In genomic region chr11:35760627-35761003, GRCm38 (mm10) we compare ENCODE assay signal across 21 mouse cellular contexts. TPM values are rescaled to one million over a fixed set of nuclear protein-coding genes. Genes with fewer than 3 reads are reported as not detected.
DNase-seq lines count a peak whose midpoint lies in the region; ATAC-seq and TF ChIP-seq lines count a peak whose summit lies in the region.
"Had no signal": no experiment of that assay in that cellular context is flagged by ENCODE, and none has a peak within 500 bp of the region (broad histone marks: within the 10 kb centered on the region; RNA-seq: fewer than 3 reads in every experiment).

No protein-coding gene starts in this region.

- no peak for TF ChIP-seq POLR2A in small intestine, adult 2 months (IDR thresholded peaks at IDR 0.05; ENCODE audit: low read depth, low read length)
- TF ChIP-seq POLR2A in thymus, adult 2 months (IDR thresholded peaks at IDR 0.05; ENCODE audit: control insufficient read depth, extremely low read depth, insufficient read depth, low read length, poor library complexity), result no peak

- no peak overlapping the region for H3K9ac ChIP-seq in intestine, embryonic 15.5 days
- H3K9ac ChIP-seq: forebrain, embryonic 15.5 days; heart, embryonic 12.5 days; hindbrain, embryonic 15.5 days had no signal

- H3K27ac ChIP-seq in intestine, embryonic 15.5 days, result no peak overlapping the region
- peak overlapping the region; percentile 100 for H3K27ac ChIP-seq in small intestine, adult 2 months (ENCODE audit: insufficient read depth, low read depth, low read length)
- H3K27ac ChIP-seq in thymus, adult 2 months (ENCODE audit: control insufficient read depth, insufficient read depth, low read length), result no peak overlapping the region
- H3K27ac ChIP-seq: forebrain, embryonic 15.5 days; heart, adult 2 months; hindbrain, embryonic 10.5 days; hindbrain, embryonic 15.5 days had no signal

- TF ChIP-seq CTCF in small intestine, adult 2 months (IDR thresholded peaks at IDR 0.05; ENCODE audit: extremely low read depth, insufficient read length, insufficient replicate concordance, low read depth, low read length), result no peak
- no peak for TF ChIP-seq CTCF in thymus, adult 2 months (IDR thresholded peaks at IDR 0.05; ENCODE audit: borderline replicate concordance, control insufficient read depth, extremely low read depth, insufficient read depth, low read length, poor library complexity)

- H3K36me3 ChIP-seq in intestine, embryonic 15.5 days, result no peaks in the 10 kb centered on the region
- H3K36me3 ChIP-seq in small intestine, adult 2 months (ENCODE audit: control insufficient read depth, insufficient read depth, low read length), result no peaks in the 10 kb centered on the region
- H3K36me3 ChIP-seq in thymus, adult 2 months (ENCODE audit: control insufficient read depth, insufficient read depth, low read length), result no peaks in the 10 kb centered on the region
- H3K36me3 ChIP-seq: forebrain, embryonic 15.5 days; heart, embryonic 12.5 days; hindbrain, embryonic 10.5 days; hindbrain, embryonic 15.5 days had no signal

- peak; percentile 76 for DNase-seq in heart, adult 11 months
- DNase-seq in heart, adult 9 months (ENCODE audit: low spot score in 2 of 2), result no peak
- no peak for DNase-seq in adrenal gland, postnatal 14 days
- no peak for DNase-seq in thymus, adult 2 months
- no peak for DNase-seq in frontal cortex, adult 2 months (ENCODE audit: extremely low spot score in 1 of 2, low spot score in 1 of 2)
- DNase-seq: adrenal gland, postnatal 10 days; cerebellum, adult 11-12 months; cerebellum, adult 9-10 months; cerebellum, postnatal 25 days; gastrocnemius, postnatal 10 days; heart, adult 2 months had no signal

- peak; percentile 89 for ATAC-seq in intestine, embryonic 15.5 days
- ATAC-seq: forebrain, embryonic 15.5 days had no signal

- no peaks in the 10 kb centered on the region for H3K4me1 ChIP-seq in intestine, embryonic 15.5 days (replicated peaks)
- H3K4me1 ChIP-seq in small intestine, adult 2 months (ENCODE audit: control insufficient read depth, insufficient read depth, insufficient read length, low read length), result peaks cover 21% of the 10 kb centered on the region; the same call in 1 of the 2 replicates
- no peaks in the 10 kb centered on the region for H3K4me1 ChIP-seq in thymus, adult 2 months (replicated peaks; ENCODE audit: control insufficient read depth, insufficient read depth, low read length)
- H3K4me1 ChIP-seq: forebrain, embryonic 15.5 days; hindbrain, embryonic 10.5 days; hindbrain, embryonic 15.5 days had no signal

- no peaks in the 10 kb centered on the region for H3K27me3 ChIP-seq in intestine, embryonic 15.5 days (replicated peaks)
- H3K27me3 ChIP-seq in small intestine, adult 2 months (ENCODE audit: control insufficient read depth, insufficient read depth, low read length), result no peaks in the 10 kb centered on the region
- no peaks in the 10 kb centered on the region for H3K27me3 ChIP-seq in thymus, adult 2 months (ENCODE audit: control insufficient read depth, insufficient read depth, low read length)
- H3K27me3 ChIP-seq: forebrain, embryonic 15.5 days; hindbrain, embryonic 15.5 days had no signal

- no peaks in the 10 kb centered on the region for H3K9me3 ChIP-seq in intestine, embryonic 15.5 days
- H3K9me3 ChIP-seq: forebrain, embryonic 15.5 days; heart, embryonic 12.5 days; hindbrain, embryonic 10.5 days; hindbrain, embryonic 15.5 days had no signal

- WGBS in intestine, embryonic 15.5 days, result 84% methylated on average over 4 of the region's 4 CpGs
- WGBS in small intestine, adult 2 months, result 37% methylated on average over 4 of the region's 4 CpGs
- 96% methylated on average over 4 of the region's 4 CpGs for WGBS in thymus, adult 2 months

- H3K4me2 ChIP-seq in intestine, embryonic 15.5 days (replicated peaks), result no peak overlapping the region
- H3K4me2 ChIP-seq: forebrain, embryonic 15.5 days; heart, embryonic 12.5 days; hindbrain, embryonic 15.5 days had no signal

- no peak overlapping the region for H3K4me3 ChIP-seq in intestine, embryonic 15.5 days (replicated peaks)
- H3K4me3 ChIP-seq in small intestine, adult 2 months (ENCODE audit: low read depth, low read length), result no peak overlapping the region
- H3K4me3 ChIP-seq in thymus, adult 2 months (ENCODE audit: control insufficient read depth, insufficient read depth, low read length), result no peak overlapping the region
- H3K4me3 ChIP-seq: forebrain, embryonic 15.5 days; heart, adult 2 months; heart, embryonic 12.5 days; hindbrain, embryonic 10.5 days; hindbrain, embryonic 15.5 days had no signal

RNA-seq across cellular contexts. Expression of gene Pank3, which starts 8.7 kb away (rescaled TPM):
- polyA plus RNA-seq in intestine, embryonic 15.5 days (2015; fragmentation: Nextera tagmentation; extraction: Ambion mirVana), result 28.2 and 28.3 TPM in 2 replicates
- polyA plus RNA-seq in small intestine, adult 2 months (2012; rRNA removed), result 2.1 and 3.7 TPM in 2 replicates
- total RNA-seq in adrenal gland, postnatal 14 days (2021), result 46.8 and 51.4 TPM in 2 replicates
- polyA plus RNA-seq in thymus, adult 2 months (2012; rRNA removed), result 8.7 and 9.5 TPM in 2 replicates
- 22.2 and 22.8 TPM in 2 replicates for polyA plus RNA-seq in frontal cortex, adult 2 months (2012; rRNA removed)

RNA-seq across cellular contexts. Expression of gene Fbll1, which starts 38.1 kb away (rescaled TPM):
- 0.57 and 0.77 TPM in 2 replicates for polyA plus RNA-seq in intestine, embryonic 15.5 days (2015; fragmentation: Nextera tagmentation; extraction: Ambion mirVana)
- 0.08 and 0.10 TPM in 2 replicates for polyA plus RNA-seq in small intestine, adult 2 months (2012; rRNA removed)
- 0.67 and 0.83 TPM in 2 replicates for total RNA-seq in adrenal gland, postnatal 14 days (2021)
- 0.11 and 0.15 TPM in 2 replicates for polyA plus RNA-seq in thymus, adult 2 months (2012; rRNA removed)
- 64.2 and 74.0 TPM in 2 replicates for polyA plus RNA-seq in frontal cortex, adult 2 months (2012; rRNA removed)
- total RNA-seq: gastrocnemius, postnatal 4 days; heart, adult 2 months; heart, postnatal 25 days; MEL had no signal
- polyA plus RNA-seq: heart, adult 2 months; heart, embryonic 12.5 days; heart, embryonic 16.5 days had no signal

Comparison
In these comparisons a context has a peak if more than half of its experiments do, and no peak if none do; other contexts are left out.
1. RNA of gene Fbll1, which starts 38.1 kb away (polyA plus RNA-seq): 64.2 to 74.0 TPM in frontal cortex, adult 2 months; 0.57 to 0.77 TPM in intestine, embryonic 15.5 days, 0.11 to 0.15 TPM in thymus, adult 2 months and 0.08 to 0.10 TPM in small intestine, adult 2 months; every median in the first group is over 10 times any median in the second.